Mouse (Mus musculus): ENCODE results near the gene Capn7. TPM values are rescaled to one million over a fixed set of nuclear protein-coding genes. Genes with fewer than 3 reads are reported as not detected.

Capn7 gene
- polyA plus RNA-seq, 1 experiment, result not detected

DNA sequence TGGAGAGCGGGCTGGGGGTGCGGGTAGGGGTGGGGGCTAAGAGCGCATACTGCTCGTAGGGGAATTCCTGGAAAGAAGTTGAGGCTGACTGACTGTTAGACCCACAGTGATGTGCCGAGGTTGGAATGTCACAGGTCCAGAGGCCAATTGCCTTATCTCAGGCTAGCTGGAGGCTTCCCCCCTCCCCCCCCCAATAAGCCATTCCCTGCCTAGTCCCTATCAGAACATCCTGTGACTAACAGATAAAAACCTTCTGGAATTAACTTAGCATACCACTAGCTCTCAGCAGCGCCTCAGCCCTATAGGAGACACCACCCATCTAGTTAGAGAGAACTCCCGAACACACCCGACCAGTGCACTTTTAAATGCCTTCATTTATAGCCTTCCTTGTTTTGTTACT, 67.6 kb downstream of the Capn7 start:
- Histone ChIP-seq H3K4me3 (ENCODE audit: insufficient read depth, low read depth, low read length) (no peak overlapping the region), H3K27ac (ENCODE audit: insufficient read depth, low read depth, low read length) (no peak overlapping the region), H3K4me1 (ENCODE audit: control insufficient read depth, insufficient read depth, low read length) (peaks cover 8% of the 10 kb centered on the region; the same call in 1 of the 2 replicates)
- 86% methylated on average over 8 of the region's 8 CpGs for WGBS
- no peak for TF ChIP-seq CTCF (IDR thresholded peaks at IDR 0.05; ENCODE audit: insufficient read depth, low read depth, low read length)
- no peak for TF ChIP-seq POLR2A (IDR thresholded peaks at IDR 0.05; ENCODE audit: insufficient read depth, low read depth, low read length)

DNA sequence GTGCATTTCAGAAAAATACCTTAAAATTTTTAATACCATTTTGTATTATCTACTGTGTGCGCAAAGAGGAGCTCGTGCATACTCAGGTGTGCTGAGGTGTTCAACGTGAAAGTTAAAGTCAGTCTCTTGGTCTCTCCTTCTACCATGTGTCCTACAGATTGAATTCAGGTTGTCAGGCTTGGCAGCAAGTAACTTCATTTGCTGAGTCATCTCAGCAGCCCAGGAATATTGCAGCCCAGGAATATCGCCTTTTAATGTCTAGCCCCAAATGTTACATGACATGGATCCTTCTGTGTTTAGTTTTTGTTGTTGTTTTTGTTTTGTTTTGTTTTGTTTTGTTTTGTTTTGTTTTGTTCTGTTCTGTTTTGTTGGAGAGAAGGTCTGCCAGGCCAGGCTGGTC, 68.2 kb downstream of the Capn7 start:
- 93% methylated on average over 4 of the region's 4 CpGs for WGBS
- Histone ChIP-seq H3K4me1 (ENCODE audit: control insufficient read depth, insufficient read depth, low read length) (peaks cover 8% of the 10 kb centered on the region; the same call in 1 of the 2 replicates), H3K27ac (ENCODE audit: insufficient read depth, low read depth, low read length) (no peak overlapping the region), H3K4me3 (ENCODE audit: insufficient read depth, low read depth, low read length) (no peak overlapping the region)
- TF ChIP-seq POLR2A (IDR thresholded peaks at IDR 0.05; ENCODE audit: insufficient read depth, low read depth, low read length) (no peak), CTCF (IDR thresholded peaks at IDR 0.05; ENCODE audit: insufficient read depth, low read depth, low read length) (no peak)

DNA sequence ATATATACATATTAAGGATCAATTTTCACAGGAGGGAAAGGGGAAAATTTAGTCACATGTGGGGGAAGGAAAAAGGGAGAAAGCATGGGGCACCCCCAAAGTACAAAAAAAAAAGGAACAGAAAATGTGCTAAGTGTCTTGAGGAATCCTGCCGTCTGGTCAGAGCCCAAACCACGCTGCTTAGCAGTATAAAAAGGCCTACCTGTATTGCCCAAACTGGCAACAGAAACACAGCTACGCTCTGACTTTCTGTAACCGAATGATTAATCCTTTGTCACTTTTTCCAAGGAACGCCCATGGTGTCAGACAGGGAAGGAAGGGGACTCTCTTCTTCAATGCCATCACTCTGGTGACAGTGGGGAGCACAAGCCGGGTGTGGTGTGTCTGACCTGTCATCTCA, 69.2 kb downstream of the Capn7 start:
- no peak overlapping the region for H3K4me3 ChIP-seq (ENCODE audit: insufficient read depth, low read depth, low read length)
- TF ChIP-seq POLR2A (IDR thresholded peaks at IDR 0.05; ENCODE audit: insufficient read depth, low read depth, low read length) (no peak), CTCF (IDR thresholded peaks at IDR 0.05; ENCODE audit: insufficient read depth, low read depth, low read length) (no peak)
- H3K4me1 ChIP-seq (ENCODE audit: control insufficient read depth, insufficient read depth, low read length), result peaks cover 8% of the 10 kb centered on the region; the same call in 1 of the 2 replicates
- no peak overlapping the region for H3K27ac ChIP-seq (ENCODE audit: insufficient read depth, low read depth, low read length)
- 92% methylated on average over 6 of the region's 6 CpGs for WGBS

DNA sequence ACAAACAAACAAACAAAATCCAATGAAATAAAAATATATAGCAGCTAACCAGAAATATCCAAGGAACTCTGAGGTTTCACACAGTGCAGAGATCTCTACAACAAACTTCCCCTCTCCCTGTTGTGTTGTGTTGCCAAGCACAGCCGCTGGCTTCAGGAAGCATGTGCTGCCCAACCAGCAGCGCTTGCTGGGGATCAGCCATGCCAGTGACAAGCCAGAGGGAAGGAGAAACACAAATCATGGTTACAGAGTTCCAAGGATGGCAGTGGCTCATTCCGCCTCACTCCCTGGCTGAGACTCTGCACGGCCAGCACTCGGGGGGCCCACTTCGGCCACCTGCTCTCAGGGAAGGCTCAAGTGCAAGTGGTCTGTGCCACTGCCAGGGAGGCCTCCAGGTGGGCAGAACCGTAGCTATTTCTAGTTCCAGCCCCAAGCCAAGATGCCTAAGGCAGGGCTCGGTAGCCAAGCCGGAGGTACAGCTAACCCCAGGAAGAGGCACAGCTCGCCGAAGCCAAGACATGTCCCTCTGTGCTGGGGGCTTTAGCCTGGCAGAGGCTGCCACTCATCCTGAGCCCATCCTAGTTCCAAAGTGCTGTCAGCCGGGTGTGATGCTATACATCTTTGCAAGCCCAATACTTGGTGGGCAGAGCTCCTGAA, 69.8 kb downstream of the Capn7 start:
- 78% methylated on average over 12 of the region's 12 CpGs for WGBS
- TF ChIP-seq POLR2A (IDR thresholded peaks at IDR 0.05; ENCODE audit: insufficient read depth, low read depth, low read length) (no peak), CTCF (IDR thresholded peaks at IDR 0.05; ENCODE audit: insufficient read depth, low read depth, low read length) (no peak)
- no peak overlapping the region for H3K27ac ChIP-seq (ENCODE audit: insufficient read depth, low read depth, low read length)

DNA sequence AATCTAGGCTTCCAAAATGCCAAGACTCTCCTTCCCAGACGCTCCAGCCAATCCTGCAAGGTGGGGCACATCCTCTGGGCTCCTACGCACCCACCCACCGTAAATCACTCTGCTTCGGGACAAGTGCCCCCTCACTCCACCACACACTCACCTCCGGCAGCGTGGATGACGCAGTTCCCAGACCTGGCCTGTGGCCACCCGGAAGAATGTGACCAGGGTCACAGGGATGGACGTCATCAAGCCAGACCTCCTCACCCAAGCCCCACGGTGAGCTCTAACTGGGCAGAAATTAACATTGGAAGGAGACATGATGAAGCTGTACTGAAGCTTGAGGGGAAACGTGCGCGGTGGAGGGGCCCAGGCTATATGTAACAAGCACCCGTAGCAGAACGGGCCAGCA, 70.8 kb downstream of the Capn7 start:
- H3K4me1 ChIP-seq (ENCODE audit: control insufficient read depth, insufficient read depth, low read length), result peaks cover 8% of the 10 kb centered on the region; the same call in 1 of the 2 replicates
- TF ChIP-seq POLR2A (IDR thresholded peaks at IDR 0.05; ENCODE audit: insufficient read depth, low read depth, low read length), result no peak
- TF ChIP-seq CTCF (IDR thresholded peaks at IDR 0.05; ENCODE audit: insufficient read depth, low read depth, low read length), result no peak
- 94% methylated on average over 15 of the region's 15 CpGs for WGBS
- H3K27ac ChIP-seq (ENCODE audit: insufficient read depth, low read depth, low read length), result no peak overlapping the region
- no peak overlapping the region for H3K4me3 ChIP-seq (ENCODE audit: insufficient read depth, low read depth, low read length)

More for the DNA sequence above, 69.8 kb downstream of the Capn7 start:
- no peak overlapping the region for H3K4me3 ChIP-seq (ENCODE audit: insufficient read depth, low read depth, low read length)
- peaks cover 6% of the 10 kb centered on the region; the same call in 1 of the 2 replicates for H3K4me1 ChIP-seq (ENCODE audit: control insufficient read depth, insufficient read depth, low read length)

DNA sequence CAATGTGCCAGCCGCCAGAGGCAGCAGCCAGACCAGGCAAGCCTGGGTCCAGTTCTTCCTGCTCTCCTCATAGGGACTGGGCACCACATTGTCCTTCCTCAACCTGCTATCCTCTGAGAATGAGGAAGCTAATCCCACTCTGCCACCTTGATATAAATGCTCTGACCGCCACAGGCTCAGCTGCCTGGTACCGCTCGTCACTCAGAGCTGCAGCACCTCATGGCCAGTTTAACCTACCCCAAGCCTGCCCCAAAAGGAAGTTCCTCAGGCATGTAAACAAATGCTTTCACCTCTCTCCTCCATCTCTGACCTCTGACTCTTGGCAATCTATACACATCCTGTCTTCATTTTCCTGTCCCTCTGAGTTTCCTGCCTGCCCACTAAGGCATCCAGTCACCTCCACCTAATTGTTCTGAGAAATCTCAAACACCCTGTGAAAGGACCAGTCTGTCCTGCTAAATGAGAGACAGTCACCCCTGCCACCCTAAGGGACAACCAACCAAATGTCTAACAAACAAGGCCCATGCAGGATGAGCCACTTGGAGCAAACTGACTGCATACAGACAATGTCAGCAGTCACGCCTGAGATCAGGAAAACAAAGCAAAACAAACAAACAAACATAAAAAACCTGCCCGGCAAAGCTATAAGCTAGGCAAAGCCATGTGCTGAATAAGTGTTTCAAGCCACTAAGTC, 71.6 kb downstream of the Capn7 start:
- H3K4me1 ChIP-seq (ENCODE audit: control insufficient read depth, insufficient read depth, low read length), result peaks cover 14% of the 10 kb centered on the region; the same call in 1 of the 2 replicates
- TF ChIP-seq POLR2A (IDR thresholded peaks at IDR 0.05; ENCODE audit: insufficient read depth, low read depth, low read length) (no peak), CTCF (IDR thresholded peaks at IDR 0.05; ENCODE audit: insufficient read depth, low read depth, low read length) (no peak)
- 87% methylated on average over 6 of the region's 6 CpGs for WGBS
- H3K27ac ChIP-seq (ENCODE audit: insufficient read depth, low read depth, low read length), result no peak overlapping the region
- H3K4me3 ChIP-seq (ENCODE audit: insufficient read depth, low read depth, low read length), result no peak overlapping the region

DNA sequence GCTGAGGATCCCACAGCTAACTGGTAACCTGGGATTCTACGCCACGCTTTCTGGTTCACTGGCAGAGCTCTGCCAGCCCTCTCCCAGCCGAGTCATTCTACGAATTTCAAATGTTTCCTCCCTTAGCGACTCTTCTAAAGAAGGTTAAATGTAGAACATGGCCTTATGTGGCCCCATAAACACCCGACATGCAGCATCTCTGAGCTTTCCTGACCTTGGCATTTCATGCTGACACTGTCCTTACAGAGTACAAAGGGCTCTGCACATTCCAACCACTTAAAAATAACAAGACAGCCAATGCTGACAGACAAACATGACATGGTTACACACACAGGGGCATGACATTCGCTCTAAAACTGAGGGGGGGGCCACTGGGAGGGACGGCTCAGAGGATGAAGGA, 72.2 kb downstream of the Capn7 start:
- TF ChIP-seq POLR2A (IDR thresholded peaks at IDR 0.05; ENCODE audit: insufficient read depth, low read depth, low read length), result no peak
- TF ChIP-seq CTCF (IDR thresholded peaks at IDR 0.05; ENCODE audit: insufficient read depth, low read depth, low read length), result no peak
- Histone ChIP-seq H3K4me1 (ENCODE audit: control insufficient read depth, insufficient read depth, low read length) (peaks cover 15% of the 10 kb centered on the region; the same call in 1 of the 2 replicates), H3K27ac (ENCODE audit: insufficient read depth, low read depth, low read length) (no peak overlapping the region), H3K4me3 (ENCODE audit: insufficient read depth, low read depth, low read length) (no peak overlapping the region)
- WGBS, result 77% methylated on average over 8 of the region's 8 CpGs

DNA sequence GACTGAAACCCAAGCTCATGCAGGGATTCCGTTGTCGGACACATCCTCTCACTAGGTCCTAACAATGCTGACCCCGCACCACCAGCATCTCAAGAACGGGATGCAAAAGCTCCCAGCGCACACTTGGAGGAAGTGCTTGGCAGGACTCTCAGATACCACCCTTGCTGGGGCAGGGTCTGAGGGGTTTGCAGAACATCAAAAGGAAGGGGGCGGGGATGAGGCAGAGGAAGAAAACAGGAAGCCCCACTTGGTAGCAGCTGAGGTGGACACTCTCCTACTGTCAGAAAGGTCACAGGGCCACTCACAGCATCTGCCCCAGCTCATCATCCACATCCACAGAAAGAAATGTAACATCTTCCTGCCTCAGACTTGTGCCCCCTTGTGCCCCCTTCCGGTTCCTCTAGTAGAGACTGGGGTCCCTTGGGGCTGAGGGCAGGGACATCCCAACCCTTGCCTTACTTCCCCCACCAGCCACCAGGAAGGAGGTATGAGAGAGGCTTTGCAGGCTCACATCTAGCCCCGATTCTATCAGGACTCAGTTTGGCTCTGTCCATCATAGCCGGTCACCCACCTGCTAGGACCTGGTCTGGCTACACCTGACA, 73.8 kb downstream of the Capn7 start:
- H3K4me1 ChIP-seq (ENCODE audit: control insufficient read depth, insufficient read depth, low read length), result peaks cover 22% of the 10 kb centered on the region; the same call in 1 of the 2 replicates
- H3K4me3 ChIP-seq (ENCODE audit: insufficient read depth, low read depth, low read length), result no peak overlapping the region
- 95% methylated on average over 9 of the region's 9 CpGs for WGBS
- no peak for TF ChIP-seq POLR2A (IDR thresholded peaks at IDR 0.05; ENCODE audit: insufficient read depth, low read depth, low read length)
- TF ChIP-seq CTCF (IDR thresholded peaks at IDR 0.05; ENCODE audit: insufficient read depth, low read depth, low read length), result no peak
- no peak overlapping the region for H3K27ac ChIP-seq (ENCODE audit: insufficient read depth, low read depth, low read length)

DNA sequence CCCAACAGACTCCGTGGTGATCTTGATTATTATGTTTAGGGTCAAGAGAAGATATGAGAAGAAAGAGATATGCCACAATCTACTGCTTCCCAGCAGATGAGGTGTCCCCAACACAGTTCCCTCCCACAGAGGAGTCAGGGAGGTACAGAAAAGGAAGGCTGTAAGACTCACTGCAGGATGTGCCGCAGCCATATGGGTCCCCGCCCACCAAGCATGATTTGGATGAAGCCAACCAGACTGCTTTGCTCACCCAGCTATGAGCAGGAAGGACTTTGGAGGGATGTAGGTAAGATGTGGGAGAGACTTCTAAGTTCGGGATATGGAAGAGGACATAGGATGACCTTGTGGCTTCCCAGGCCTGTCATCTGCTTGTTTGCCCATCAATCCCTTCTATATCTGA, 74.3 kb downstream of the Capn7 start:
- 94% methylated on average over 4 of the region's 4 CpGs for WGBS
- Histone ChIP-seq H3K4me3 (ENCODE audit: insufficient read depth, low read depth, low read length) (no peak overlapping the region), H3K4me1 (ENCODE audit: control insufficient read depth, insufficient read depth, low read length) (peaks cover 26% of the 10 kb centered on the region; the same call in 1 of the 2 replicates), H3K27ac (ENCODE audit: insufficient read depth, low read depth, low read length) (no peak overlapping the region)
- TF ChIP-seq POLR2A (IDR thresholded peaks at IDR 0.05; ENCODE audit: insufficient read depth, low read depth, low read length) (no peak), CTCF (IDR thresholded peaks at IDR 0.05; ENCODE audit: insufficient read depth, low read depth, low read length) (no peak)

Data from olfactory bulb, adult 2 months (tissue).